Mouse (Mus musculus): ENCODE measurements at regions not wholly inside any gene's neighbourhood (a gene's known extent, or its start where the extent isn't known, plus 50 kb on each side); places are given as distances from the start of the nearest gene placed in this dataset.
"Not testable (repeated sequence)": the region's sequence is repeated elsewhere in the genome, so short reads cannot be mapped to it uniquely, and the experiment has no call there.

- DNase-seq (ENCODE audit: extremely low spot score, low read depth, low spot score) = no peak
Measured at GRCm38 (mm10) chr1:14109190-14109482, 1984.0 kb downstream of the 4930444P10Rik start.

- DNase-seq (ENCODE audit: extremely low spot score, low read depth, low spot score) = no peak
Measured at GRCm38 (mm10) chr1:14108450-14109189, 1984.5 kb downstream of the 4930444P10Rik start.

- not testable (repeated sequence) for DNase-seq (ENCODE audit: extremely low spot score, low read depth, low spot score)
Measured at GRCm38 (mm10) chr1:14105521-14105920, 1987.6 kb downstream of the 4930444P10Rik start.

GRCm38 (mm10) chr1:14104529-14104928, 1988.6 kb downstream of the 4930444P10Rik start:
- no peak for DNase-seq (ENCODE audit: extremely low spot score, low read depth, low spot score)

- DNase-seq (ENCODE audit: extremely low spot score, low read depth, low spot score) = no peak
Measured at GRCm38 (mm10) chr1:14099031-14099430, 1994.1 kb downstream of the 4930444P10Rik start.

GRCm38 (mm10) chr1:14097567-14098228, 1995.4 kb downstream of the 4930444P10Rik start:
- no peak for DNase-seq (ENCODE audit: extremely low spot score, low read depth, low spot score)

- DNase-seq (ENCODE audit: extremely low spot score, low read depth, low spot score) = no peak
Measured at GRCm38 (mm10) chr1:14064856-14065255, 2028.3 kb downstream of the 4930444P10Rik start.

GRCm38 (mm10) chr1:14036163-14036562, 2057.0 kb downstream of the 4930444P10Rik start:
- DNase-seq (ENCODE audit: extremely low spot score, low read depth, low spot score) = no peak

GRCm38 (mm10) chr1:14011484-14011883, 2081.6 kb downstream of the 4930444P10Rik start:
- DNase-seq (ENCODE audit: extremely low spot score, low read depth, low spot score) = no peak

GRCm38 (mm10) chr1:14010789-14011188, 2082.3 kb downstream of the 4930444P10Rik start:
- DNase-seq (ENCODE audit: extremely low spot score, low read depth, low spot score) = no peak

- DNase-seq (ENCODE audit: extremely low spot score, low read depth, low spot score) = no peak
Measured at GRCm38 (mm10) chr1:14002550-14002949, 2090.6 kb downstream of the 4930444P10Rik start.

- no peak for DNase-seq (ENCODE audit: extremely low spot score, low read depth, low spot score)
Measured at GRCm38 (mm10) chr1:14001431-14001830, 2091.7 kb downstream of the 4930444P10Rik start.

- no peak for DNase-seq (ENCODE audit: extremely low spot score, low read depth, low spot score)
Measured at GRCm38 (mm10) chr1:14000605-14001395, 2092.3 kb downstream of the 4930444P10Rik start.

GRCm38 (mm10) chr1:13998178-13998708, 2094.9 kb downstream of the 4930444P10Rik start:
- DNase-seq (ENCODE audit: extremely low spot score, low read depth, low spot score) = no peak

GRCm38 (mm10) chr1:13993825-13994509, 2099.2 kb downstream of the 4930444P10Rik start:
- DNase-seq (ENCODE audit: extremely low spot score, low read depth, low spot score) = no peak

- no peak for DNase-seq (ENCODE audit: extremely low spot score, low read depth, low spot score)
Measured at GRCm38 (mm10) chr1:13992978-13993377, 2100.1 kb downstream of the 4930444P10Rik start.

GRCm38 (mm10) chr1:13989360-13989759, 2103.8 kb downstream of the 4930444P10Rik start:
- DNase-seq (ENCODE audit: extremely low spot score, low read depth, low spot score) = no peak

GRCm38 (mm10) chr1:13984833-13985232, 2108.3 kb downstream of the 4930444P10Rik start:
- no peak for DNase-seq (ENCODE audit: extremely low spot score, low read depth, low spot score)

- no peak for DNase-seq (ENCODE audit: extremely low spot score, low read depth, low spot score)
Measured at GRCm38 (mm10) chr1:13980273-13980672, 2112.9 kb downstream of the 4930444P10Rik start.

GRCm38 (mm10) chr1:13978640-13979039, 2114.5 kb downstream of the 4930444P10Rik start:
- DNase-seq (ENCODE audit: extremely low spot score, low read depth, low spot score) = no peak

- DNase-seq (ENCODE audit: extremely low spot score, low read depth, low spot score) = no peak
Measured at GRCm38 (mm10) chr1:13977207-13977606, 2115.9 kb downstream of the 4930444P10Rik start.
